Mouse (Mus musculus): ENCODE measurements around the gene Phf8. TPM values are rescaled to one million over a fixed set of nuclear protein-coding genes. Genes with fewer than 3 reads are reported as not detected.

The Phf8 gene
- polyA plus RNA-seq (2012; rRNA removed): 22.4 and 22.8 TPM in 2 replicates

GRCm38 (mm10) chrX:151520458-151521322 is at the start of gene Phf8:
Phf8 (plus strand) TSS chrX:151520672.

Other genes with a start within 250 kb of the Phf8 start
- 6.4 and 6.6 TPM in 2 replicates for gene Fam120c, start 176.5 kb upstream of the Phf8 start, polyA plus RNA-seq (2012; rRNA removed)